In the genomic region with DNA sequence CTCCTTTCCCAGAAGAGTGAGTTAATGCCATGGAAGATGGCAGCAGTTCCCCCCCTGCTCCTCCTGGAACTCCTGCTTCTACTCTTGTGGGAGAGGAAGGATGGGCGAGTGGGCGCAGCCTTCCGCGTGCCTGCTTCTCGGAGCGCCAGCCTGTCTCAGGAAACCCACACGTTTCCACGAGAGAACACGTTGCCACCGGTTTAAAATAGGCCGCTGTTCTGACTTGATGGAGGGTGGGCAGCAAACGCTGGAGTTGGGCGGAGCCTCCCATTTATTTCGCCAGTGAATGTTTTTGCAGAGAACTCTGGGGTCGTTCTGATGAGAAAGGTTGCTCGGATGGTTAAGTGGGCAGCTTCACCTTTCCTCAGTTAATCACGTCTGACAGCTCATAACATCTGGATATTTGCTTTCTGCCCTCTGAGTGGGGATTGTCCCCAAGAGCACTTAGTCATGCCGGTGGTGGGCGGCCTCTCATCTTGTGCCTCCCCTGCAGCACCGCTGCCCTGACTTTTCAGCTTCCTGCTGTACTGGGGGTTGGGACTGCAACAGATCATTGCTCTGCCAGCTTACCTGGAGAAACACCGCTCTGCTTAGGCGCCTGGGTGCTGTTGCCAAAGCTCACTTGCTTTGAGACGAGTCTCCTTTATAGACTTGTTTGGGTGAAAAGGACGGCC, we compare ENCODE assay signal across 9 mouse cellular contexts. TPM values are rescaled to one million over a fixed set of nuclear protein-coding genes. Genes with fewer than 3 reads are reported as not detected.
DNase-seq lines count a peak whose midpoint lies in the region; ATAC-seq lines count a peak whose summit lies in the region.
"Had no signal": no experiment of that assay in that cellular context is flagged by ENCODE, and none has a peak within 500 bp of the region (broad histone marks: within the 10 kb centered on the region; RNA-seq: fewer than 3 reads in every experiment).

No protein-coding gene starts in this region.

- H3K9me3 ChIP-seq in intestine, embryonic 15.5 days = no peaks in the 10 kb centered on the region
- H3K9me3 ChIP-seq in intestine, embryonic 16.5 days (ENCODE audit: control insufficient read depth, low read length) = no peaks in the 10 kb centered on the region
- H3K9me3 ChIP-seq: liver, embryonic 15.5 days had no signal

- H3K27me3 ChIP-seq in intestine, embryonic 15.5 days (replicated peaks) = no peaks in the 10 kb centered on the region
- no peaks in the 10 kb centered on the region for H3K27me3 ChIP-seq in intestine, embryonic 16.5 days (replicated peaks; ENCODE audit: control insufficient read depth, insufficient read depth, low read length)
- H3K27me3 ChIP-seq: liver, embryonic 15.5 days had no signal

- no peak overlapping the region for H3K9ac ChIP-seq in intestine, embryonic 15.5 days
- H3K9ac ChIP-seq in intestine, embryonic 16.5 days (ENCODE audit: low read depth, low read length) = no peak overlapping the region
- H3K9ac ChIP-seq: liver, embryonic 15.5 days had no signal

- peak; percentile 31 for DNase-seq in adrenal gland, postnatal 10 days
- peak; percentile 36 to 52 for DNase-seq in frontal cortex, postnatal 25 days (ENCODE audit: low spot score in 2 of 2)
- peak; percentile 67 for DNase-seq in mesoderm, embryonic 11.5 days (ENCODE audit: low read depth, low spot score)
- DNase-seq in MN1 (ENCODE audit: low spot score) = no peak
- no peak for DNase-seq in cerebellum, adult 11 months

- H3K36me3 ChIP-seq in intestine, embryonic 15.5 days = no peaks in the 10 kb centered on the region
- no peaks in the 10 kb centered on the region for H3K36me3 ChIP-seq in intestine, embryonic 16.5 days (ENCODE audit: control insufficient read depth, insufficient read depth, low read length)
- H3K36me3 ChIP-seq: liver, embryonic 15.5 days had no signal

- no peak overlapping the region for H3K4me3 ChIP-seq in intestine, embryonic 15.5 days (replicated peaks)
- H3K4me3 ChIP-seq in intestine, embryonic 16.5 days (ENCODE audit: low read length) = no peak overlapping the region
- H3K4me3 ChIP-seq: liver, embryonic 15.5 days had no signal

- 0 out of 2 replicates have a peak, but pooled peaks cover 3% of the 10 kb centered on the region for H3K4me1 ChIP-seq in intestine, embryonic 15.5 days (replicated peaks)
- H3K4me1 ChIP-seq in intestine, embryonic 16.5 days (ENCODE audit: control insufficient read depth, insufficient read depth, low read length) = no peaks in the 10 kb centered on the region
- H3K4me1 ChIP-seq: liver, embryonic 15.5 days had no signal

- H3K4me2 ChIP-seq in intestine, embryonic 15.5 days (replicated peaks) = peak overlapping the region; percentile 10; the same call in 1 of the 2 replicates
- no peak overlapping the region for H3K4me2 ChIP-seq in intestine, embryonic 16.5 days (ENCODE audit: low read depth, low read length)
- H3K4me2 ChIP-seq: liver, embryonic 15.5 days had no signal

- no peak overlapping the region for H3K27ac ChIP-seq in intestine, embryonic 15.5 days
- no peak overlapping the region for H3K27ac ChIP-seq in intestine, embryonic 16.5 days (ENCODE audit: low read length)
- H3K27ac ChIP-seq: liver, embryonic 15.5 days had no signal

- no peak for ATAC-seq in intestine, embryonic 15.5 days
- ATAC-seq in intestine, embryonic 16.5 days = no peak
- ATAC-seq in megakaryocyte progenitor cell, adult 5-6 weeks (replicated peaks; ENCODE audit: poor library complexity) = no peak; the same call in 1 of the 2 replicates

- WGBS in intestine, embryonic 15.5 days = 44% methylated on average over 24 of the region's 24 CpGs
- WGBS in intestine, embryonic 16.5 days = 49% methylated on average over 24 of the region's 24 CpGs

RNA-seq across cellular contexts. Expression of a gene that starts 57.3 kb away (rescaled TPM):
- 15.9 TPM in 2 replicates for polyA plus RNA-seq in intestine, embryonic 15.5 days (2015; fragmentation: Nextera tagmentation; extraction: Ambion mirVana)
- polyA plus RNA-seq in intestine, embryonic 16.5 days (2015; fragmentation: Nextera tagmentation; extraction: Ambion mirVana) = 5.8 and 5.9 TPM in 2 replicates
- 10 to 100 TPM; 36.9 to 45.0 TPM for total RNA-seq in adrenal gland, postnatal 10 days (2021)
- total RNA-seq in megakaryocyte progenitor cell, adult 5-6 weeks (2015) = not detected in 2 replicates
- not detected in 2 replicates for total RNA-seq in megakaryocyte progenitor cell, adult 5-6 weeks (2017)

Comparison
In these comparisons a context has a peak if more than half of its experiments do, and no peak if none do; other contexts are left out.
1. DNase-seq: peak in adrenal gland, postnatal 10 days (single experiment), frontal cortex, postnatal 25 days (2 of 2) and mesoderm, embryonic 11.5 days (single experiment); none in MN1 (single experiment) and cerebellum, adult 11 months (single experiment).
2. RNA of a gene that starts 57.3 kb away (total RNA-seq): 36.9 to 45.0 TPM in adrenal gland, postnatal 10 days; not detected in megakaryocyte progenitor cell, adult 5-6 weeks; every median in the first group is over 10 times any median in the second.